Mouse (Mus musculus): ENCODE data around the gene Atg7.

DNA sequence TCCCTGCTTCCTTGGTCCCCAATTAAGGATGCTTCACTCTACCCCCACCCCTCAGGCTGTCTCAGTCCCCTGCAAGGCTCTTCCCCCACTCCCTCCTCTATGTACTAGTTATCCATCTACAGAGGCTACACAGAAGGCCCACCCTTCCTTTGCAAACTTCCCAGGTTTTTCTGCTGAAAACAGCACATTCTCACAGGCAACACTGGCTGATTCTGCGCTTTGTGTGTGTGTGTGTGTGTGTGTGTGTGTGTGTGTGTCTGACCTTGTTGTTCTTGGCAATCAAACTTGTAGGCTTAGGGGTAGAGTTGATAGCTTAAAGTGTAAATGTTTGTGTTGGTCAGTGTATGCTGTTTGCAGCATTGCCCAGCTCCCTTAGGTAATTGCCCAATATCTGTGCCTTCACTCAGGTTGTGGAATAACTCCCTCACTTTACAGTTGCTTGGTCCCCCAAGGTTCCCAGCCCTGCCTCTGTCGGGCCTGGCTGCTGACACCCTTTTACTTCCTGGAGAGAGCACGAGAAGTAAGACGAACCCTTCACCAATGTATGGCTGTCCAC lies 191.0 kb downstream of the Atg7 start:
- TF ChIP-seq CTCF (IDR thresholded peaks at IDR 0.05; ENCODE audit: low read depth) = no peak
- no peak for TF ChIP-seq EP300 (IDR thresholded peaks at IDR 0.05; ENCODE audit: low read depth)
